Mouse (Mus musculus): ENCODE data around the gene Snx27.

Snx27 gene

GRCm38 (mm10) chr3:94565557-94565956 lies 17.0 kb downstream of the Snx27 start:
- DNase-seq, result peak; percentile 15

DNA sequence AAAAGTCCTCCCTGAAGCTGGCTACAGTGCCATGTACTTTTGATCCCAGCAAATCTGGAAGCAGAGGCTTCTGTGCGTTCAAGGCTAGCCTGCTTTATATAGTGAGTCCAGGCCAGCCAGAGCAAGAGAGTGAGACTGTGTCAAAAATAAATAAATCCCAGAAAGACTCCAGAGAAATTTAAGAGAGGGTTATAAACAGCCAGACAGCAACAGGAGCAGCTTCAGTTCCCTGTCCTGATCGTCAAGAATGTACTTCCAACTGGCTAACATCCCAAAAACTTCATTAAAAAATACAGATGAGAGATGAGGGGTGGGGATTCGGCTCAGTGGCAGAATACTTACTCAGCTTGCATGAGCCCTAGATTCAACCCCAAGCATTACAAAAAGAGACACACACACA lies 17.4 kb downstream of the Snx27 start:
- no peak for DNase-seq

- no peak for DNase-seq
These were observed 18.0 kb downstream of the Snx27 start for GRCm38 (mm10) chr3:94564356-94565010.

- no peak for DNase-seq
These were observed 19.4 kb downstream of the Snx27 start for GRCm38 (mm10) chr3:94563163-94563562.

DNA sequence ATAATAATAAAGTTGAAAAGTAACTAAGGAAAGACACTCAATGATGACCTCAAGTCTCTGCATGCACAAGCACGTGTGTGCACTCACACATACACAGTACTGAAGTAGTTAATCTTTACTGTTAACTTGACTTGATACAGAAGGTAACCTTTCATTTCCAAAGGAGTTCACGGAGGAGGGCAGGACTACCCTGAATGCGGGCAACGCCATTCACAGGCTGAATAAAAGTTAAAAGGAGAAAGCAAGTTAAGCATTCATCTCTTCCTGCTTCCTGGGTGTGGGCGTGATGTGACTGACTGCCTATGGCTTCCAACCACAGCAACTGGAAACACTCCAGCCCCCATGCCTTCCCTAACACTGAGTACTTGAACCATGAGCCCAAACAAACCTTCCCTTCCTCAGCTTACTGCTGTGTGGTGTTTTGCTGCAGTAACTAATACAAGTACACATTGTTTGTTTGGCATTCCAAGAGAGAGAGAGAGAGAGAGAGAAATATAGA lies 22.5 kb downstream of the Snx27 start:
- DNase-seq, result peak; percentile 14

DNA sequence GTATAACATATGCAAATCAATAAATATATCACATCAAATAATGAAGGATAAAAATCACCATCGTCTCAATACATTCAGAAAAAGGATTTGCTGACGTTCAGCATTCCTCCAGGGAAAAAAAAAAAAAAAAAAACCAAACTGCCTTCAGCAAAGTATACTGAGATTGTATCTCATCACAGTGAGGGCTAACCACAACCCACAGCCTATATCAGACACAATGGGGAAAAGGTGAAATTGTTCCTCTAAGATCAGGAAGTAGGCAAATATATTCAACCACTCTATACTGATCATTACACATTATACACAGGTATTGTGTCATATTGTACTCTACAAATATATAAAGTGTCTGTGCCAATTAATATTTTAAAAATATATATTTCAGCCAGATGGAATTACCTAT lies 33.5 kb downstream of the Snx27 start:
- DNase-seq, result no peak

- no peak for DNase-seq
These were observed 45.3 kb downstream of the Snx27 start for GRCm38 (mm10) chr3:94537187-94537586.

DNA sequence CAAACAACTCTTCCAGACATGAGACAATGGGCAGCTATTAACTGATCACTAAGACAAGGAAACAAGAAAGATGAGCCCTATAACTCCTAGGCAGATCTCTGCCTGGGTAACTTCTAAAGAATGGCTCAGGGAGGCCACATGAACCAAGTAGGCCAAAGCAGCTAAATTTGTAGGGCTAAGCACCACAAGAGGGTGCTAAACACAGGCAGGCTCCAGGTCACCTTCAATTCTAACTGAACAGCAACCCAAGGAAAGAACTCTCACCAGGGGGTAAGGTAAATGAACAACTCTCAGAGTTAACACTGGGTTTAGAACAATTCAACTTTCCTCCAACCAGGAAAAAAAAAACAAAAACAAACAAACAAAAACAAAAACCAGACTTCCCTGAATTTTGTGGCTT lies 48.5 kb downstream of the Snx27 start:
- DNase-seq, result peak; percentile 59

DNA sequence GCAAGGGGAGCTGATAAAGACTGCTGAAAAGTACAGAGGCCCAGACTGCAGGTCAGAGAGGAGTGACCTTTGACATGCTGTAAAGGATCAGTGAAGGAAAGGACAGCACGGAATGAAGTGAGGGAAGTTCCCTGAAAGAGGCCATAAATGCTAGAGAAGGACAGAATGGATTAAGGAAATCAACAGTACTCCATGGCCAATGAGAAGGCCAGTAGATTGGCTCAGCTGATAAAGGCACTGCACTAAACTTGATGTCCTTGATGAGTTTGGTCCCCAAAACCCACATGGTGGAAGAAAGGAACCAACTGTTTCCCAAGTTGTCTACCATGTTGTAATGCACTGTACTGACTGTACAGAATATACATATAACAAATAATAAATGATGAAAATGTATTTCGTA lies 55.8 kb downstream of the Snx27 start:
- DNase-seq, result no peak

DNA sequence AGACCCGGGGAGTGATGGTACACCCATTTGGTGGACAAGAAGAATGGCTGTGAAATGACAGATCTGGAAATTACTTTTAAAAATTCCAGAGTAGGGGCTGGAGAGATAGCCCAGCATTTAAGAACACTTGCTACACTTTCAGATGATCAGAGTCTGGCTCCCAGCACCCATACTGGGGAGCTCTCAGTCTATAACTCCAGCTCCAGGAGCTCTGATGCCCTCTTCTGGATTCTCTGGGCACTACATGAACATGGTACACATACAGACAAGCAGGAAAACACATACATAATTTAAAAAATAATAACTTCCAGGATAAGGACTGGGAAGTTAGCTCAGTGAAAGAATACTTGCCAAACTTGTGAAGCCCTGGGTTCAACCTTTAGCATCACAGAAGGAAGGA lies 75.9 kb downstream of the Snx27 start:
- DNase-seq, result no peak

DNA sequence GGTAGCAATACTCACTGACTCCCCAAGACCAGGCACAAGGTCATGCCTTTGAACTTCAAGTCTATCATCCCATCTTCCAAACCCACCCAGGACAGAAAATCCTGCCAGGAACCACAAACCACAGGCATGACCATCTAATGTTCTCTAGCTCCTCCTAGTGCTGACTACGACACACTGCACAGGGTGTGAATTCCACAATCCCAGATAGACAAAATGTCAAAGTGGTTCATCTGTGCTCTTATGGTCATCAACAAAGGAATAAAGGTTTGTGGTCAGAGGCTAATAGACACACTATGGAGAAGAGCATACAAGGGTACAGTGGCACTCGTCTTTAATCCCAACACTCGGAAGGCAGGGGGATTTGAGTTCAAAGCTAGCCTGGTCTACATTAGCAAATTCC lies 80.3 kb downstream of the Snx27 start:
- peak; percentile 45 for DNase-seq

- DNase-seq, result no peak
These were observed 85.4 kb downstream of the Snx27 start for GRCm38 (mm10) chr3:94497162-94497561.

DNA sequence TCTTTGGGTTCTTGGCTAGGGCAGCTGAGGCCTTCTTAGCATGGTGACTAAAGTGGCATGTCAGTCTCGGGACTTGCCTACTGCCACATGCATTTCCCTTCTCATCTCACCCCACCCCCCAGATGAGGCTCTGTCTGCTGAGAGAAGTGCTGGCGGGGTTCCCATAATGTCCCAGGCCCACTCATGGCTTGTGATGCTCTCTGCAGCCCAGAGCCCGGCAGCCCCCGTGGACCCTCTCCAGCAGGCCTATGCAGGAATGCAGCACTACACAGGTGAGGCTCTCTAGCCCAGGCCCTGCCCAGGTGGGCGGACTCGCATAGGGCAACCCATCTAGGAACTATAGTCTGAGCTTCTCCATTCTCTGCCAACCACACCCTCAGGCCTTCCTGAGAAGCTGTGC lies 94.9 kb downstream of the Snx27 start:
- no peak for DNase-seq

GRCm38 (mm10) chr3:94485922-94486321 lies 96.6 kb downstream of the Snx27 start:
- DNase-seq, result no peak

DNA sequence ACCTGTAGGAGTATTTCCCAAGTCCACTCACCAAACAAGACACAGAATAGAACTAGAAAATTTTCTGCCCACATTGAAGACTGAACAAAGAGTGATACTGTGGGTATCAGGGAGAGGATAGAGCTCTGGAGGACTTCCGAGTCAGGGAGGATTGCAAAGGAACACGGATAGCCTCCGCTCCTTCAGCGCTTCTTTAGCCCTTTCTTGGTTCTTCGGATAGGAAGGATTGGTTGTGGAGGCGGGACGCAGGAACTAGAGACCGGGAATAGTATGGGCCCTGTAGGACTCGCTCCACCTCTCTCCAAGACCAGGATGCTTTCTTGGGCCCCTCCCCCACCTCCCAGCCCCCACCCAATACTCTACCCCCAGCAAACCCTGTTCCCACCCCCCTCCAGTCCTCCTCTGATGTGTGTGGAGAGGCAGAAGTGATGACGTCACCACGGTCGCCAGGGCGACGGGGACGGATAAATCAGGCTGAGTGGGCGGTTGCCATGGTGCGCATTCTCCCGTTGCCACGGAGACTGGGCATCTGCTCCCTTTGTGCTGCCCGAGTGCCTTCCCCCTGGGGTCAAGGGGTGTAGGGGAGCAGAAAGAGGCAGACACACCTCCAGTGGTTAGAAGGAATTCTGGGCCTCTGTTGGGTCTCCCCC lies 98.6 kb downstream of the Snx27 start:
- no peak for DNase-seq

DNA sequence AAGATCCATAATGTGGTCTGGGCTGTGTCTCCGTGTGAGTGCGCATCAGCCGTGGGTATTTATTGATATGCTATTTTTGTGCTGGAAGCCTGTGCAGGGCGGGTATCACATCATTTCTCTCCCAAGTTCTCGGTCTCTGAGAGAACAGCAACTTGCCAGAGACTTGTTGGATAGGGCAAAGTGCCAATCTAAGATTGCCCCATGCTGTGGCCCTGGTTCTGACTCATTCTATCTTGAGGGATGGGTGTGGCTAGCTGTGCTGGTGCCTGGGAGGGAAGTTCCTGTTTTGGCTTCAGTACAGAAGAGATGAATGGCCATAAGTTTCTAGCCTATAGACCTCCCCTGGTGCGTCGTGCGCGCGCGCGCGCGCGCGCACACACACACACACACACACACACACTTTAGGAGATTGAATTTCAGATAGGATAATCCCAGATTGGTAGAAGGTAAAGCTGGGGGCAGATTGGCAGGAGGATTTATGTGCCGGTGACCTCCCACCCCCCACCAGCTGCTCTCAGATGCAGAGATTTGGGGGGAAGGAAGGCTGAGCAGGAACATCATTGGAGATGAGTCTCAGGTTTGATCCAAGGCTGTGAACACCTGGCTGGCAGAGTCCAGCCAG lies 99.6 kb downstream of the Snx27 start:
- DNase-seq, result no peak

DNA sequence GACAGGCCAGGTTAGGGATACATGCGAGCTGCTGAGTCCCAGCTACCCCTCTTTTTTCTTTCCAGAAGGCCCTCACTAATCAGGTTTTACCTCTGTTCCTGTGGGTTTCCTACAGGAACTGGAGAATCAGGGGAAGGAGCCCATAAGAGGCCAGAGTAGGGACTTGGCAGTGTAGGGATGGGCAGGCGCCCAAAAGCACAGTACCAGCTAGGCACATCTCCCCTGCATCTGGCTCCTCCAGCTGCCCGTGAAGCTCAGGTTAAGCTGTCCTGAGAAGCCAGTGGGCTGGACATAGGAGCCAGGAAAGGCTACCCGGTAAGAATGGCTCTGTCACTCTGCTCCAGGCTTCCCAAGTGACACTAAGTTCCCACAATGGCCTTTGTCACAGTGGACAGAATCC lies 101.1 kb downstream of the Snx27 start:
- no peak for DNase-seq

GRCm38 (mm10) chr3:94480291-94480884 lies 102.1 kb downstream of the Snx27 start, which contains the start of gene Riiad1:
Riiad1 (minus strand) TSS chr3:94480341.
- peak; percentile 25 for DNase-seq

- peak; percentile 62 for DNase-seq
These were observed 103.0 kb downstream of the Snx27 start for GRCm38 (mm10) chr3:94479564-94479963.

DNA sequence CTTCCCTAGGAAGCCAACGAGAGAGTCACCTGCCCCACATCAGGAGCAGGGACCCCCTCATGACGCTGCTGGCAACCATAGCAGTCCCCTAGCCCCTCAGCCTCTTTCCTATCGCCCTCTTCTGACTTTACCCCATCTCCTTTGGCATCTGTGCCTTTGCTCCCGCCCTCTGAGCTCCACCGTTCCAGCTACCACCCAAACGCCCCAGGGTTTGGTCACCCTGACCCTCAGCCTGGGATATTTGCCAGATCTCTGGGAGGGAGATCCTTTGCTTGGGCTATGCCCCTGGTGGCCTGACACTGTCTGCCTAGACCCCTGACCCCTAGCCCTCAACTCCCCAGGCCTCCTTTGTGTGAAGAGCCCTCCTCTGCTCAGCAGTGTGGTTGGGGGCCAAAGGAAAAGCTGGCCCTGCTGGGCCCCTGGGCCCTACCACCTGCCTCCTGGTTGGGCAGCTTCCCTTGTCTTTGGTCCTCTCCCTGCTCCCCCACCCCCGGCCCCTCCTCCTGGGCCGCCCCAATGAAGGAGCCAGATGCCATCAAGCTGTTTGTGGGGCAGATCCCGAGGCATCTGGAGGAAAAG lies 103.8 kb downstream of the Snx27 start:
- no peak for DNase-seq

GRCm38 (mm10) chr3:94477981-94478422 lies 104.5 kb downstream of the Snx27 start, which contains the start of gene Celf3:
Celf3 (plus strand) TSS chr3:94478295.
- DNase-seq, result no peak

DNA sequence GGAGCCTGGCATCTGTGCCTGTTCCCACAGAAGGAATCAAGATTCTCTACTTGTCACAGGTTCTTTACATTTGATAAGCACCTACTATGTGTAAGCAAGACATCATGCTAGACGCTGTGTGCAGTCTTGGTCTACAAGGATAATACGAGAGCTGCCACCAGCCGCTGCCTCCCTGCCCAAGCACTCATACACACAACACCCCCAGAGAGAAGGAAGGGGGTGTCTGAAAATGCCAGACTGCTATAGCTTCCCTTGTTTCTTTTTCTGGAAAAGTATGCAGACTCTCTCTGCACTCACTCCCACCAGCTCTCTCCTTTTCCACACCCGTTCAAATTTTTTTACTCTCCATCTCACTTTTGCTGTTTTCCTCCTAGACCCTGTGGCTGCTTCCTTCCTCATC lies 105.1 kb downstream of the Snx27 start:
- no peak for DNase-seq

Data from kidney, postnatal 10 days (tissue).